ENCODE assay signal across 8 mouse cellular contexts in the genomic region with DNA sequence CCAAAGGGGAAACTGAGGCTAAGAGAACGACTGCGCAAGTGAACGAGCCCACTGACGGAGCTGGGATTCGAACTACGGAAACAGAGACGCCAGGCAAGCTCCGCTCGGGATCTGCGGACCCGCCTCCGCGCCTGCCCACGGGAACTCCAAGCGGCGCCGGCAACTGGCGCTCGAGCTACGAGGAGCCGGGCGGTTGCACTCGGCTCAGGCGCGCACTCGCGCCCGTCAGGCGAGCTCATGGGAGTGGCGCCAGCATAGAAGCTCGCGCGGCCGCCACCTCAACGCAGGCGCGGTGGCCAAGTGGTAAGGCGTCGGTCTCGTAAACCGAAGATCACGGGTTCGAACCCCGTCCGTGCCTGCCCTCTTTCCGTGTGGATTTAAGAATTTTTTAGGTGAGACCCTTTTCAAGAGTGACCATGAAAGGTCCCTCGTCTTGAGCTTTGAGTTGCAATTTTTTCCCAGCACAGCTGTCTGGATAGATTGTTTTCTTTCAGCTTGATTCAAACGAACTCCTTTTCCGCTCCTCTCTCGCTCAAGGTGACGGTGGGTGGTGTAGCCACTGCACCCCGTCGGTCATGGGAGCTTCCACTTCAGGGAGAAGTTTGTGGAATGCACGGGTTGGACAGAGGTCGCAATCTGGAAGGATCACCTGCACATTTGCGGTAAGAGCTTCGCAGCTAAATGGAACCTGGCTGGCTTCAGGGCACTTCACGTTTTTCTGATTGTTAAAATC.
DNase-seq lines count a peak whose midpoint lies in the region; ATAC-seq and TF ChIP-seq lines count a peak whose summit lies in the region.

No protein-coding gene starts in this region.

- H3K27me3 ChIP-seq in CH12.LX (replicated peaks) = no peaks in the 10 kb centered on the region
- peaks cover 2% of the 10 kb centered on the region; the same call in 1 of the 2 replicates for H3K27me3 ChIP-seq in forebrain, embryonic 10.5 days (ENCODE audit: poor library complexity, severe bottlenecking)
- no peaks in the 10 kb centered on the region for H3K27me3 ChIP-seq in heart, embryonic 15.5 days
- H3K27me3 ChIP-seq in liver, embryonic 12.5 days (replicated peaks) = no peaks in the 10 kb centered on the region
- H3K27me3 ChIP-seq in splenic B cell, adult 2 months (ENCODE audit: control insufficient read depth, insufficient read depth, low read length, poor library complexity, severe bottlenecking) = no peaks in the 10 kb centered on the region

- no peak for TF ChIP-seq POLR2A in CH12.LX (IDR thresholded peaks at IDR 0.05; ENCODE audit: low read depth, low read length)

- peak overlapping the region; percentile 71 for H3K9ac ChIP-seq in CH12.LX (ENCODE audit: insufficient read depth, low read depth)
- peak overlapping the region; percentile 65 for H3K9ac ChIP-seq in heart, embryonic 15.5 days
- H3K9ac ChIP-seq in liver, embryonic 12.5 days = peak overlapping the region; percentile 84

- WGBS in forebrain, embryonic 10.5 days = under 1% methylated on average over 58 of the region's 58 CpGs
- under 1% methylated on average over 58 of the region's 58 CpGs for WGBS in heart, embryonic 15.5 days
- 0% methylated on average over 58 of the region's 58 CpGs for whole genome bisulfite sequencing in liver, embryonic 12.5 days (ENCODE audit: insufficient replicate concordance)

- H3K27ac ChIP-seq in CH12.LX (ENCODE audit: insufficient read depth, low read depth) = no peak overlapping the region
- H3K27ac ChIP-seq in forebrain, embryonic 10.5 days = peak overlapping the region; percentile 82
- peak overlapping the region; percentile 93 for H3K27ac ChIP-seq in heart, embryonic 15.5 days
- H3K27ac ChIP-seq in liver, embryonic 12.5 days = peak overlapping the region; percentile 80

- no peak for TF ChIP-seq EP300 in CH12.LX (IDR thresholded peaks at IDR 0.05; ENCODE audit: low read length)

- H3K4me1 ChIP-seq in CH12.LX (ENCODE audit: control insufficient read depth in 1 of 2, insufficient read depth in 2 of 2) = peaks cover 0 to 14% of the 10 kb centered on the region in 2 experiments; a peak in 2 of 4 replicates
- peaks cover 15% of the 10 kb centered on the region for H3K4me1 ChIP-seq in forebrain, embryonic 10.5 days
- peaks cover 7% of the 10 kb centered on the region; the same call in 1 of the 2 replicates for H3K4me1 ChIP-seq in heart, embryonic 15.5 days (replicated peaks)
- H3K4me1 ChIP-seq in liver, embryonic 12.5 days = peaks cover 56% of the 10 kb centered on the region

- ATAC-seq in heart, embryonic 15.5 days (replicated peaks; ENCODE audit: insufficient number of reproducible peaks, insufficient read depth, low FRiP score, low read depth) = peak; percentile 90
- ATAC-seq in liver, embryonic 12.5 days = peak; percentile 94

- H3K79me2 ChIP-seq in CH12.LX (replicated peaks; ENCODE audit: control insufficient read depth, extremely low read depth, insufficient read depth, poor library complexity, severe bottlenecking) = no peaks in the 10 kb centered on the region

- peak overlapping the region; percentile 79 for H3K4me2 ChIP-seq in CH12.LX (ENCODE audit: insufficient read depth, low read depth, poor library complexity, severe bottlenecking)
- peak overlapping the region; percentile 77 for H3K4me2 ChIP-seq in heart, embryonic 15.5 days
- H3K4me2 ChIP-seq in liver, embryonic 12.5 days = peak overlapping the region; percentile 83

- DNase-seq in CH12.LX (ENCODE audit: extremely low read depth) = peak; percentile 97
- peak; percentile 92 for DNase-seq in c-Kit-positive CD71-negative TER-119-negative erythroid progenitor cells, embryonic 14.5 days (ENCODE audit: low read depth)
- DNase-seq in forebrain, embryonic 10.5 days (ENCODE audit: extremely low spot score, low spot score) = peak; percentile 96
- peak; percentile 97 for DNase-seq in kidney, postnatal 14 days
- DNase-seq in naive thymus-derived CD4-positive, alpha-beta T cell, adult 2 months (ENCODE audit: low read depth) = peak; percentile 98
- peak; percentile 97 for DNase-seq in splenic B cell, adult 2 months (ENCODE audit: low read depth, low spot score)

- dilution Hi-C loops in CH12.LX (cut with MboI; ENCODE audit: extremely low pct_ligation_motif_present, extremely low pct_unique_long_range_greater_than_20kb, low sequenced_read_pairs) = no loop called here

- H3K36me3 ChIP-seq in CH12.LX (replicated peaks in 1 of 2; ENCODE audit: control insufficient read depth in 1 of 2, insufficient read depth in 1 of 2, low read length in 1 of 2) = no peaks in the 10 kb centered on the region
- H3K36me3 ChIP-seq in forebrain, embryonic 10.5 days (replicated peaks) = no peaks in the 10 kb centered on the region
- H3K36me3 ChIP-seq in heart, embryonic 15.5 days = no peaks in the 10 kb centered on the region
- no peaks in the 10 kb centered on the region for H3K36me3 ChIP-seq in liver, embryonic 12.5 days
- no peaks in the 10 kb centered on the region for H3K36me3 ChIP-seq in splenic B cell, adult 2 months (ENCODE audit: control insufficient read depth, insufficient read depth, low read length, poor library complexity, severe bottlenecking)

- TF ChIP-seq RAD21 in CH12.LX (IDR thresholded peaks at IDR 0.05; ENCODE audit: low read depth, low read length) = no peak; the same call in 1 of the 2 replicates

- peak overlapping the region; percentile 69 to 99 (median 82) for H3K4me3 ChIP-seq in CH12.LX (replicated peaks in 1 of 3; ENCODE audit: low read depth in 2 of 3, low read length in 2 of 3, poor library complexity in 1 of 3)
- peak overlapping the region; percentile 70 for H3K4me3 ChIP-seq in forebrain, embryonic 10.5 days
- H3K4me3 ChIP-seq in heart, embryonic 15.5 days = peak overlapping the region; percentile 62
- H3K4me3 ChIP-seq in liver, embryonic 12.5 days = peak overlapping the region; percentile 73

- no peak for TF ChIP-seq CTCF in CH12.LX (conservative IDR thresholded peaks at IDR 0.05 in 1 of 2, IDR thresholded peaks at IDR 0.05 in 1 of 2; ENCODE audit: low read depth in 2 of 2, low read length in 2 of 2)

- in situ Hi-C loops in CH12.LX (cut with MboI; ENCODE audit: low pct_ligation_motif_present, low pct_unique_long_range_greater_than_20kb, low sequenced_read_pairs) = loop anchor here (25.0 kb wide), 1 partner anchor 300 kb away; a partner anchor contains a TSS

- no peaks in the 10 kb centered on the region for H3K9me3 ChIP-seq in CH12.LX (replicated peaks; ENCODE audit: low read length)
- no peaks in the 10 kb centered on the region for H3K9me3 ChIP-seq in forebrain, embryonic 10.5 days
- H3K9me3 ChIP-seq in heart, embryonic 15.5 days (replicated peaks) = no peaks in the 10 kb centered on the region
- H3K9me3 ChIP-seq in liver, embryonic 12.5 days (replicated peaks) = no peaks in the 10 kb centered on the region

TF ChIP-seq in CH12.LX, 34 proteins besides CTCF, POLR2A, EP300 and RAD21:
- 0 out of 2 replicates have a peak, but pooled peaks have one; percentile 6 for TF ChIP-seq NELFE (IDR thresholded peaks at IDR 0.05; ENCODE audit: low read depth, low read length)
- peak; percentile 93; the same call in 1 of the 2 replicates for TF ChIP-seq KAT2A (IDR thresholded peaks at IDR 0.05; ENCODE audit: insufficient replicate concordance, low read length)
- no peak for TF ChIP-seq ZNF384 (IDR thresholded peaks at IDR 0.05; ENCODE audit: low read depth, low read length)
- peak; percentile 77; the same call in 1 of the 2 replicates for TF ChIP-seq IRF4 (IDR thresholded peaks at IDR 0.05; ENCODE audit: low read depth, low read length)
- TF ChIP-seq SIN3A (IDR thresholded peaks at IDR 0.05; ENCODE audit: low read length) = no peak
- TF ChIP-seq BHLHE40 (IDR thresholded peaks at IDR 0.05; ENCODE audit: low read depth, low read length) = peak; percentile 59; the same call in 1 of the 2 replicates
- TF ChIP-seq MAX (IDR thresholded peaks at IDR 0.05; ENCODE audit: low read length) = no peak; the same call in 1 of the 2 replicates
- no peak for TF ChIP-seq RCOR1 (conservative IDR thresholded peaks at IDR 0.05; ENCODE audit: low read depth, low read length)
- no peak for TF ChIP-seq ETS1 (conservative IDR thresholded peaks at IDR 0.05; ENCODE audit: low read depth, low read length)
- peak; percentile 80 for TF ChIP-seq MEF2A (IDR thresholded peaks at IDR 0.05; ENCODE audit: borderline replicate concordance, low read depth, low read length)
- TF ChIP-seq TCF12 (IDR thresholded peaks at IDR 0.05; ENCODE audit: low read depth, low read length) = peak; percentile 48; the same call in 1 of the 2 replicates
- peak; percentile 58; the same call in 1 of the 2 replicates for TF ChIP-seq HCFC1 (IDR thresholded peaks at IDR 0.05; ENCODE audit: low read depth, low read length)
- TF ChIP-seq NRF1 (IDR thresholded peaks at IDR 0.05; ENCODE audit: low read depth, low read length) = peak; percentile 85
- TF ChIP-seq PAX5 (IDR thresholded peaks at IDR 0.05; ENCODE audit: low read length) = no peak
- peak; percentile 98 for TF ChIP-seq UBTF (IDR thresholded peaks at IDR 0.05; ENCODE audit: low read depth, low read length)
- no peak for TF ChIP-seq CHD1 (IDR thresholded peaks at IDR 0.05; ENCODE audit: low read depth, low read length)
- peak; percentile 99 for TF ChIP-seq TBP (conservative IDR thresholded peaks at IDR 0.05; ENCODE audit: low read depth, low read length)
- no peak for TF ChIP-seq ZKSCAN1 (IDR thresholded peaks at IDR 0.05; ENCODE audit: borderline replicate concordance, low read depth, low read length)
- peak; percentile 99 for TF ChIP-seq ELF1 (IDR thresholded peaks at IDR 0.05; ENCODE audit: low read depth, low read length)
- no peak for TF ChIP-seq MYC (IDR thresholded peaks at IDR 0.05; ENCODE audit: low read depth, low read length)
- peak; percentile 98 for TF ChIP-seq MAFK (IDR thresholded peaks at IDR 0.05; ENCODE audit: insufficient replicate concordance, low read length)
